ENCODE assay signal across 8 mouse cellular contexts in genomic region chr4:43267323-43267658, GRCm38 (mm10). TPM values are rescaled to one million over a fixed set of nuclear protein-coding genes. Genes with fewer than 3 reads are reported as not detected.
DNase-seq lines count a peak whose midpoint lies in the region; ATAC-seq and TF ChIP-seq lines count a peak whose summit lies in the region.

No protein-coding gene starts in this region.

- in situ Hi-C loops in CH12.LX (cut with MboI; ENCODE audit: low pct_ligation_motif_present, low pct_unique_long_range_greater_than_20kb, low sequenced_read_pairs), result no loop called here

- WGBS in heart, embryonic 10.5 days, result 26% methylated on average over 2 of the region's 2 CpGs
- WGBS in forebrain, embryonic 16.5 days, result 4% methylated on average over 2 of the region's 2 CpGs
- 22% methylated on average over 2 of the region's 2 CpGs for WGBS in liver, embryonic 14.5 days (ENCODE audit: insufficient replicate concordance)

- H3K4me3 ChIP-seq in heart, embryonic 10.5 days, result peak overlapping the region; percentile 60; the same call in 1 of the 2 replicates
- H3K4me3 ChIP-seq in CH12.LX (replicated peaks in 1 of 3; ENCODE audit: low read depth in 2 of 3, low read length in 2 of 3, poor library complexity in 1 of 3), result peak overlapping the region in 1 of 3 experiments; percentile 49
- H3K4me3 ChIP-seq in forebrain, embryonic 16.5 days (replicated peaks; ENCODE audit: low read length), result peak overlapping the region; percentile 47
- H3K4me3 ChIP-seq in liver, embryonic 14.5 days (ENCODE audit: insufficient read depth in 1 of 2, low read depth in 2 of 2, low read length in 2 of 2), result no peak overlapping the region

- no peaks in the 10 kb centered on the region for H3K27me3 ChIP-seq in heart, embryonic 10.5 days (ENCODE audit: insufficient read depth, poor library complexity, severe bottlenecking)
- H3K27me3 ChIP-seq in CH12.LX (replicated peaks), result peaks cover 5% of the 10 kb centered on the region
- H3K27me3 ChIP-seq in forebrain, embryonic 16.5 days (replicated peaks; ENCODE audit: control insufficient read depth, insufficient read depth, low read length), result no peaks in the 10 kb centered on the region
- H3K27me3 ChIP-seq in liver, embryonic 14.5 days (ENCODE audit: control insufficient read depth, insufficient read depth, low read length), result no peaks in the 10 kb centered on the region

- no peak for TF ChIP-seq EP300 in CH12.LX (IDR thresholded peaks at IDR 0.05; ENCODE audit: low read length)
- no peak for TF ChIP-seq EP300 in liver, embryonic 14.5 days (IDR thresholded peaks at IDR 0.05; ENCODE audit: low read depth)

- intact Hi-C loops in left cerebral cortex, postnatal 14 days (cut with DNase I), result loop anchor here (1.0 to 5.0 kb wide), 2 partner anchors 115 to 153 kb away; partner anchors contain the start of gene Rusc2

- TF ChIP-seq RAD21 in CH12.LX (IDR thresholded peaks at IDR 0.05; ENCODE audit: low read depth, low read length), result no peak

- H3K4me2 ChIP-seq in CH12.LX (ENCODE audit: insufficient read depth, low read depth, poor library complexity, severe bottlenecking), result peak overlapping the region; percentile 51; the same call in 1 of the 2 replicates
- H3K4me2 ChIP-seq in forebrain, embryonic 16.5 days (ENCODE audit: low read length), result peak overlapping the region; percentile 74
- H3K4me2 ChIP-seq in liver, embryonic 14.5 days (ENCODE audit: low read depth), result peak overlapping the region; percentile 43

- H3K27ac ChIP-seq in heart, embryonic 10.5 days, result peak overlapping the region; percentile 80; the same call in 1 of the 2 replicates
- H3K27ac ChIP-seq in CH12.LX (ENCODE audit: insufficient read depth, low read depth), result no peak overlapping the region
- H3K27ac ChIP-seq in forebrain, embryonic 16.5 days (ENCODE audit: low read length), result no peak overlapping the region
- H3K27ac ChIP-seq in liver, embryonic 14.5 days, result no peak overlapping the region

- peak overlapping the region; percentile 25; the same call in 1 of the 2 replicates for H3K9ac ChIP-seq in CH12.LX (ENCODE audit: insufficient read depth, low read depth)
- H3K9ac ChIP-seq in forebrain, embryonic 16.5 days (replicated peaks; ENCODE audit: low read depth, low read length), result no peak overlapping the region
- H3K9ac ChIP-seq in liver, embryonic 14.5 days (replicated peaks), result no peak overlapping the region

- 0 out of 2 replicates have a peak, but pooled peaks cover 11% of the 10 kb centered on the region for H3K4me1 ChIP-seq in heart, embryonic 10.5 days
- H3K4me1 ChIP-seq in CH12.LX (ENCODE audit: control insufficient read depth in 1 of 2, insufficient read depth in 2 of 2), result peaks cover 2 to 6% of the 10 kb centered on the region in 2 experiments; a peak in 2 of 4 replicates
- peaks cover 13% of the 10 kb centered on the region for H3K4me1 ChIP-seq in forebrain, embryonic 16.5 days (replicated peaks; ENCODE audit: control insufficient read depth, insufficient read depth, low read length)
- no peaks in the 10 kb centered on the region; a peak in 1 of 4 replicates for H3K4me1 ChIP-seq in liver, embryonic 14.5 days (replicated peaks; ENCODE audit: control insufficient read depth in 2 of 2, insufficient read depth in 2 of 2, low read length in 1 of 2)

- no peaks in the 10 kb centered on the region for H3K9me3 ChIP-seq in heart, embryonic 10.5 days
- no peaks in the 10 kb centered on the region for H3K9me3 ChIP-seq in CH12.LX (replicated peaks; ENCODE audit: low read length)
- H3K9me3 ChIP-seq in forebrain, embryonic 16.5 days (ENCODE audit: control insufficient read depth, low read length), result no peaks in the 10 kb centered on the region
- no peaks in the 10 kb centered on the region for H3K9me3 ChIP-seq in liver, embryonic 14.5 days (ENCODE audit: control insufficient read depth, low read length)

- ATAC-seq in forebrain, embryonic 16.5 days, result no peak
- no peak for ATAC-seq in liver, embryonic 14.5 days (ENCODE audit: insufficient read depth)

- no peak for TF ChIP-seq POLR2A in CH12.LX (IDR thresholded peaks at IDR 0.05; ENCODE audit: low read depth, low read length)

- dilution Hi-C loops in CH12.LX (cut with MboI; ENCODE audit: extremely low pct_ligation_motif_present, extremely low pct_unique_long_range_greater_than_20kb, low sequenced_read_pairs), result no loop called here

- no peaks in the 10 kb centered on the region for H3K36me3 ChIP-seq in heart, embryonic 10.5 days
- H3K36me3 ChIP-seq in CH12.LX (replicated peaks in 1 of 2; ENCODE audit: control insufficient read depth in 1 of 2, insufficient read depth in 1 of 2, low read length in 1 of 2), result no peaks in the 10 kb centered on the region
- H3K36me3 ChIP-seq in forebrain, embryonic 16.5 days (ENCODE audit: control insufficient read depth, insufficient read depth), result no peaks in the 10 kb centered on the region
- no peaks in the 10 kb centered on the region for H3K36me3 ChIP-seq in liver, embryonic 14.5 days (replicated peaks; ENCODE audit: control insufficient read depth, insufficient read depth, low read depth)

- TF ChIP-seq CTCF in CH12.LX (conservative IDR thresholded peaks at IDR 0.05 in 1 of 2, IDR thresholded peaks at IDR 0.05 in 1 of 2; ENCODE audit: low read depth in 2 of 2, low read length in 2 of 2), result 0 out of 4 replicates have a peak, but pooled peaks of 1 of the 2 experiments have one; percentile 15
- TF ChIP-seq CTCF in liver, embryonic 14.5 days (IDR thresholded peaks at IDR 0.05; ENCODE audit: low read depth), result no peak

- no peak for DNase-seq in heart, embryonic 10.5 days (ENCODE audit: low spot score)
- no peak for DNase-seq in heart, adult 8-10 months (ENCODE audit: low spot score)
- DNase-seq in CH12.LX (ENCODE audit: extremely low read depth), result no peak
- DNase-seq in liver, embryonic 14.5 days (ENCODE audit: low read depth in 3 of 3, low spot score in 3 of 3), result no peak
- no peak for DNase-seq in left cerebral cortex, postnatal 14 days (ENCODE audit: low spot score in 2 of 2)
- DNase-seq in cerebellum, postnatal 36 days, result no peak
- no peak for DNase-seq in cerebellum, postnatal 25 days

- no peaks in the 10 kb centered on the region for H3K79me2 ChIP-seq in CH12.LX (replicated peaks; ENCODE audit: control insufficient read depth, extremely low read depth, insufficient read depth, poor library complexity, severe bottlenecking)

TF ChIP-seq in CH12.LX, 34 proteins besides CTCF, POLR2A, EP300 and RAD21:
- TF ChIP-seq SIN3A (IDR thresholded peaks at IDR 0.05; ENCODE audit: low read length), result no peak
- TF ChIP-seq MXI1 (IDR thresholded peaks at IDR 0.05; ENCODE audit: low read depth, low read length), result no peak

RNA-seq across cellular contexts. Expression of gene Atp8b5, which starts 0.3 kb away (rescaled TPM):
- 0.10 and 0.46 TPM in 2 replicates for polyA plus RNA-seq in heart, embryonic 10.5 days (2016; fragmentation: Nextera tagmentation; extraction: Ambion mirVana)
- total RNA-seq in heart, adult 8-10 months (2022), result under 1 TPM in 1 of 4 experiments, not detected in 3; 0.09 TPM
- total RNA-seq in CH12.LX (2012; rRNA removed) (0.13 and 0.25 TPM in 2 replicates), CH12.LX (2014; rRNA removed) (0.34 and 0.54 TPM in 2 replicates)
- 0.90 and 1.3 TPM in 2 replicates for polyA plus RNA-seq in CH12.LX (2012; ENCODE audit: insufficient read length, low read depth)
- polyA plus RNA-seq in forebrain, embryonic 16.5 days (2015; fragmentation: Nextera tagmentation; extraction: Ambion mirVana), result 0.39 and 0.63 TPM in 2 replicates
- polyA plus RNA-seq in liver, embryonic 14.5 days (2012; rRNA removed), result 0.05 and 0.06 TPM in 2 replicates
- 0.06 TPM in 1 of 2 replicates, not detected in the other for polyA plus RNA-seq in liver, embryonic 14.5 days (2014; fragmentation: Nextera tagmentation; extraction: Ambion mirVana)
- under 1 TPM; 0.22 to 0.53 TPM for total RNA-seq in left cerebral cortex, postnatal 14 days (2021)

Comparison
In these comparisons a context has a peak if more than half of its experiments do, and no peak if none do; other contexts are left out.
1. H3K4me3 ChIP-seq: peak in heart, embryonic 10.5 days (single experiment) and forebrain, embryonic 16.5 days (single experiment); none in liver, embryonic 14.5 days (0 of 2).
2. Peak in every context shown above with its lines, with median percentiles within 50 percentile points of each other: H3K4me2 ChIP-seq.